Mouse (Mus musculus): ENCODE measurements around the gene Tfeb. TPM values are rescaled to one million over a fixed set of nuclear protein-coding genes. Genes with fewer than 3 reads are reported as not detected.

Gene Tfeb
- 10.6 and 11.5 TPM in 2 replicates for polyA plus RNA-seq (2015; fragmentation: Nextera tagmentation; extraction: Ambion mirVana)

- peak within 1 kb of the TSS; percentile 69 for H3K4me3 ChIP-seq (replicated peaks; ENCODE audit: low read length)
- peak within 1 kb of the TSS; percentile 73 for H3K4me2 ChIP-seq (ENCODE audit: low read depth, low read length)
- ATAC-seq (ENCODE audit: insufficient read depth, low FRiP score): peak; percentile 81
- H3K9me3 ChIP-seq (replicated peaks; ENCODE audit: control insufficient read depth, low read length): no peaks in the 10 kb centered on the region
- peak within 1 kb of the TSS; percentile 80 for H3K27ac ChIP-seq (ENCODE audit: low read length)
- peak within 1 kb of the TSS; percentile 77 for H3K9ac ChIP-seq (ENCODE audit: low read length)
- H3K27me3 ChIP-seq (ENCODE audit: control insufficient read depth, insufficient read depth, low read length): no peaks in the 10 kb centered on the region
- no peaks in the 10 kb centered on the region for H3K36me3 ChIP-seq (ENCODE audit: control insufficient read depth, insufficient read depth, low read length)
- peaks cover 8% of the 10 kb centered on the region for H3K4me1 ChIP-seq (ENCODE audit: control insufficient read depth, insufficient read depth, low read length)
- WGBS: under 1% methylated on average over 47 of the region's 47 CpGs
Observed at GRCm38 (mm10) chr17:47736856-47737255, at the start of gene Tfeb. Tfeb (plus strand) TSS chr17:47737030.

- Histone ChIP-seq H3K4me2 (ENCODE audit: low read depth, low read length) (peak overlapping the region; percentile 99), H3K4me1 (ENCODE audit: control insufficient read depth, insufficient read depth, low read length) (peaks cover 20% of the 10 kb centered on the region; the same call in 1 of the 2 replicates), H3K36me3 (ENCODE audit: control insufficient read depth, insufficient read depth, low read length) (no peaks in the 10 kb centered on the region), H3K4me3 (replicated peaks; ENCODE audit: low read length) (peak overlapping the region; percentile 92), H3K9me3 (replicated peaks; ENCODE audit: control insufficient read depth, low read length) (no peaks in the 10 kb centered on the region), H3K9ac (ENCODE audit: low read length) (peak overlapping the region; percentile 91), H3K27me3 (ENCODE audit: control insufficient read depth, insufficient read depth, low read length) (no peaks in the 10 kb centered on the region), H3K27ac (ENCODE audit: low read length) (peak overlapping the region; percentile 87)
- WGBS: under 1% methylated on average over 70 of the region's 70 CpGs
- ATAC-seq (ENCODE audit: insufficient read depth, low FRiP score): peak; percentile 93
Observed at GRCm38 (mm10) chr17:47687409-47688343, 49.2 kb upstream of the Tfeb start.

- Histone ChIP-seq H3K27ac (ENCODE audit: low read length) (peak within 1 kb of the TSS; percentile 87), H3K27me3 (ENCODE audit: control insufficient read depth, insufficient read depth, low read length) (no peaks in the 10 kb centered on the region), H3K36me3 (ENCODE audit: control insufficient read depth, insufficient read depth, low read length) (no peaks in the 10 kb centered on the region), H3K9ac (ENCODE audit: low read length) (peak within 1 kb of the TSS; percentile 91), H3K9me3 (replicated peaks; ENCODE audit: control insufficient read depth, low read length) (no peaks in the 10 kb centered on the region), H3K4me1 (ENCODE audit: control insufficient read depth, insufficient read depth, low read length) (peaks cover 20% of the 10 kb centered on the region; the same call in 1 of the 2 replicates), H3K4me3 (replicated peaks; ENCODE audit: low read length) (peak within 1 kb of the TSS; percentile 92), H3K4me2 (ENCODE audit: low read depth, low read length) (peak within 1 kb of the TSS; percentile 99)
- WGBS: 0% methylated on average over 9 of the region's 9 CpGs
- ATAC-seq (ENCODE audit: insufficient read depth, low FRiP score): no peak
Observed at GRCm38 (mm10) chr17:47688344-47688607, 48.6 kb upstream of the Tfeb start, which contains the start of gene Tomm6. Tomm6 (minus strand) TSS chr17:47688386.

- Histone ChIP-seq H3K9me3 (replicated peaks; ENCODE audit: control insufficient read depth, low read length) (no peaks in the 10 kb centered on the region), H3K4me3 (replicated peaks; ENCODE audit: low read length) (peak within 1 kb of the TSS; percentile 92), H3K27ac (ENCODE audit: low read length) (peak within 1 kb of the TSS; percentile 87), H3K9ac (ENCODE audit: low read length) (peak within 1 kb of the TSS; percentile 91), H3K4me1 (ENCODE audit: control insufficient read depth, insufficient read depth, low read length) (peaks cover 22% of the 10 kb centered on the region; the same call in 1 of the 2 replicates), H3K4me2 (ENCODE audit: low read depth, low read length) (peak within 1 kb of the TSS; percentile 99), H3K27me3 (ENCODE audit: control insufficient read depth, insufficient read depth, low read length) (no peaks in the 10 kb centered on the region), H3K36me3 (ENCODE audit: control insufficient read depth, insufficient read depth, low read length) (no peaks in the 10 kb centered on the region)
- ATAC-seq (ENCODE audit: insufficient read depth, low FRiP score): peak; percentile 71
- 2% methylated on average over 58 of the region's 58 CpGs for WGBS
Observed at GRCm38 (mm10) chr17:47688608-47689575, 47.9 kb upstream of the Tfeb start, which contains the start of gene Frs3. Frs3 (plus strand) TSS chr17:47689030.

- H3K27ac ChIP-seq (ENCODE audit: low read length): no peak overlapping the region
- no peak overlapping the region for H3K4me2 ChIP-seq (ENCODE audit: low read depth, low read length)
- no peak overlapping the region for H3K4me3 ChIP-seq (replicated peaks; ENCODE audit: low read length)
- H3K4me1 ChIP-seq (ENCODE audit: control insufficient read depth, insufficient read depth, low read length): peaks cover 27% of the 10 kb centered on the region; the same call in 1 of the 2 replicates
- H3K36me3 ChIP-seq (ENCODE audit: control insufficient read depth, insufficient read depth, low read length): no peaks in the 10 kb centered on the region
- no peaks in the 10 kb centered on the region for H3K9me3 ChIP-seq (replicated peaks; ENCODE audit: control insufficient read depth, low read length)
- 76% methylated on average over 8 of the region's 8 CpGs for WGBS
- H3K9ac ChIP-seq (ENCODE audit: low read length): 0 out of 2 replicates have a peak overlapping the region, but pooled peaks have one; percentile 90
- no peaks in the 10 kb centered on the region for H3K27me3 ChIP-seq (ENCODE audit: control insufficient read depth, insufficient read depth, low read length)
- ATAC-seq (ENCODE audit: insufficient read depth, low FRiP score): no peak
Observed at GRCm38 (mm10) chr17:47689894-47690293, 46.9 kb upstream of the Tfeb start.

- Histone ChIP-seq H3K9ac (ENCODE audit: low read length) (no peak overlapping the region), H3K27me3 (ENCODE audit: control insufficient read depth, insufficient read depth, low read length) (no peaks in the 10 kb centered on the region), H3K4me1 (ENCODE audit: control insufficient read depth, insufficient read depth, low read length) (peaks cover 28% of the 10 kb centered on the region), H3K9me3 (replicated peaks; ENCODE audit: control insufficient read depth, low read length) (no peaks in the 10 kb centered on the region), H3K36me3 (ENCODE audit: control insufficient read depth, insufficient read depth, low read length) (no peaks in the 10 kb centered on the region), H3K27ac (ENCODE audit: low read length) (no peak overlapping the region), H3K4me2 (ENCODE audit: low read depth, low read length) (no peak overlapping the region), H3K4me3 (replicated peaks; ENCODE audit: low read length) (no peak overlapping the region)
- WGBS: 89% methylated on average over 3 of the region's 3 CpGs
- no peak for ATAC-seq (ENCODE audit: insufficient read depth, low FRiP score)
Observed at GRCm38 (mm10) chr17:47691650-47692049, 45.2 kb upstream of the Tfeb start.

GRCm38 (mm10) chr17:47693671-47694441, 43.0 kb upstream of the Tfeb start:
- peak overlapping the region; percentile 97 for H3K4me2 ChIP-seq (ENCODE audit: low read depth, low read length)

GRCm38 (mm10) chr17:47694442-47694502, 42.6 kb upstream of the Tfeb start, which contains the start of gene Gm21981:
Gm21981 (minus strand) TSS chr17:47694455.
- Histone ChIP-seq H3K9ac (ENCODE audit: low read length) (peak within 1 kb of the TSS; percentile 90), H3K4me3 (replicated peaks; ENCODE audit: low read length) (peak within 1 kb of the TSS; percentile 77), H3K36me3 (ENCODE audit: control insufficient read depth, insufficient read depth, low read length) (no peaks in the 10 kb centered on the region), H3K27ac (ENCODE audit: low read length) (peak within 1 kb of the TSS; percentile 64), H3K4me1 (ENCODE audit: control insufficient read depth, insufficient read depth, low read length) (peaks cover 19% of the 10 kb centered on the region), H3K4me2 (ENCODE audit: low read depth, low read length) (peak within 1 kb of the TSS; percentile 97), H3K27me3 (ENCODE audit: control insufficient read depth, insufficient read depth, low read length) (no peaks in the 10 kb centered on the region), H3K9me3 (replicated peaks; ENCODE audit: control insufficient read depth, low read length) (no peaks in the 10 kb centered on the region)
- no peak for ATAC-seq (ENCODE audit: insufficient read depth, low FRiP score)
- WGBS: 0% methylated on average over 3 of the region's 3 CpGs

More at GRCm38 (mm10) chr17:47693671-47694441, 43.0 kb upstream of the Tfeb start:
- WGBS: 39% methylated on average over 13 of the region's 13 CpGs
- Histone ChIP-seq H3K4me3 (replicated peaks; ENCODE audit: low read length) (peak overlapping the region; percentile 77), H3K27ac (ENCODE audit: low read length) (no peak overlapping the region; the same call in 1 of the 2 replicates), H3K27me3 (ENCODE audit: control insufficient read depth, insufficient read depth, low read length) (no peaks in the 10 kb centered on the region), H3K9me3 (replicated peaks; ENCODE audit: control insufficient read depth, low read length) (no peaks in the 10 kb centered on the region), H3K9ac (ENCODE audit: low read length) (peak overlapping the region; percentile 90), H3K36me3 (ENCODE audit: control insufficient read depth, insufficient read depth, low read length) (no peaks in the 10 kb centered on the region), H3K4me1 (ENCODE audit: control insufficient read depth, insufficient read depth, low read length) (peaks cover 21% of the 10 kb centered on the region)
- ATAC-seq (ENCODE audit: insufficient read depth, low FRiP score): peak; percentile 4; the same call in 1 of the 2 replicates

All from stomach, embryonic 16.5 days (tissue).